Mouse (Mus musculus): Measurements from ENCODE around the gene Paqr4. TPM values are rescaled to one million over a fixed set of nuclear protein-coding genes. Genes with fewer than 3 reads are reported as not detected.
A peak's percentile ranks its signal among the peaks of the same experiment; 100 is the strongest.

The Paqr4 gene
- polyA plus RNA-seq, 1 experiment from 2014 or later: 49.6 TPM

DNA sequence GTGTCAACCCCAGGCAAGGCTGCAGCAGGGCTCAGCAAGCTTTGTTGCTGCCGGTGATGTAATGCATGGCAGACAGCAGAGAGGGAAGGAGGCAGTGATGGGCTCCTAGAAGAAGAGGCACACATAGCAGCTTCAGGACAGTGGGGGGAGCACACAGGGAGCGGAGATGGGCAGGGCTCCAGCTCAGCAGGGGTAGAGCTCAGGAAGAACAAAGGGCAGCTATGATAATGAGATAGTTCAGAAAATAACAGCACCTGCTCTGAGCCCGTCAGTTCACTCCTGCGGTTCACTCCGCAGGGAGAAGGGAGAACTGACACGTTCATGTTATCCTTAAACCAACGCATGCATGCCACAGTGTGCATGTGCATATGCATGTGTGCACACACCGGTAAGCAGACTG is 18.1 kb upstream of the Paqr4 start:
- 67% methylated on average over 8 of the region's 8 CpGs for WGBS
- no peaks in the 10 kb centered on the region for H3K4me1 ChIP-seq (ENCODE audit: control insufficient read depth, insufficient read depth, low read length)
- no peak overlapping the region for H3K4me3 ChIP-seq (ENCODE audit: low read depth, low read length)
- H3K4me2 ChIP-seq (ENCODE audit: low read depth, low read length): no peak overlapping the region
- no peaks in the 10 kb centered on the region for H3K9me3 ChIP-seq (ENCODE audit: control insufficient read depth, low read length)
- H3K36me3 ChIP-seq (ENCODE audit: control insufficient read depth, insufficient read depth, low read length): peaks cover 60% of the 10 kb centered on the region
- H3K27ac ChIP-seq (ENCODE audit: low read depth, low read length): no peak overlapping the region
- no peak overlapping the region for H3K9ac ChIP-seq (replicated peaks; ENCODE audit: low read depth, low read length)
- no peaks in the 10 kb centered on the region for H3K27me3 ChIP-seq (ENCODE audit: control insufficient read depth, insufficient read depth, low read length)
- no peak for ATAC-seq (ENCODE audit: low read depth)

DNA sequence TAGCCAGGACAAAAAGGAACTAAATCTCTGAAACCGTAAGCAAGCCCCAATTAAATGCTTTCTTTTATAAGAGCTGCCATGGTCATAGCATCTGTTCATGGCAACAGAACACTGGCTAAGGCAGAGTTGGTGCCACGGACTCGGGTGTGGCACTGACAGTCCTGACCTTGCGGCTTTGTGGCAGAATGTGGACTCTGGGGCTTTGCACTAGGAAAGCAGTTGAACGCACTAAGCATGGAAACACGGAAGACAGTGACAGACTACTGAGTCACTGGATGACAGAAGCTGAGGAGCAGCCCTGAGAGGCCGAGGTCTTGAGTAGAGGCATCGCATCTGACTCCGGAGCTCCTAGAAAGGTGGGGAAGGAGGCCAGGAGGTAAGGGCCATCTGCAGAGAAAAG is 16.9 kb upstream of the Paqr4 start:
- Histone ChIP-seq H3K27me3 (ENCODE audit: control insufficient read depth, insufficient read depth, low read length) (no peaks in the 10 kb centered on the region), H3K4me1 (ENCODE audit: control insufficient read depth, insufficient read depth, low read length) (no peaks in the 10 kb centered on the region), H3K9me3 (ENCODE audit: control insufficient read depth, low read length) (no peaks in the 10 kb centered on the region), H3K27ac (ENCODE audit: low read depth, low read length) (no peak overlapping the region), H3K4me2 (ENCODE audit: low read depth, low read length) (no peak overlapping the region), H3K36me3 (ENCODE audit: control insufficient read depth, insufficient read depth, low read length) (peaks cover 72% of the 10 kb centered on the region), H3K4me3 (ENCODE audit: low read depth, low read length) (no peak overlapping the region), H3K9ac (replicated peaks; ENCODE audit: low read depth, low read length) (no peak overlapping the region)
- ATAC-seq (ENCODE audit: low read depth): no peak
- 93% methylated on average over 9 of the region's 9 CpGs for whole genome bisulfite sequencing

DNA sequence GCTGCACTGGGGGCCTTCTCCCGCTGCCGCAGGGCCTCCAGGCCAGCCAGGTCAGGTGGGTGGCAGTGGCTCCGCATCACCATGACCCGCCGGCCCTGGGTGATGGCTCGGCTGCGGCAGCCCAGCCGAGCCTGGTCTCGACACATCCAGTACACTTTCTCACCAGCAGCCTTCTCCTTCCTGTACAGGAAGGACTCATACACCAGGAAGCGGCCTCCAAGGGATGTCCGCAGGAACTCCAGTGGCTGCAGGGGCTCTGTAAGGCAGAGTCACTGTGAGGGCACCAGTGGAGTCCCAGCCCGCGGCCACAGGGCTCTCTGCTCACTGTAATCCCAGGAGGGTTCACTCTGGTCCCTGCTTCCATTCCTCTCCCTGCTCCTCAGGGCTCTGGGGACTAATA is 15.0 kb upstream of the Paqr4 start:
- H3K9me3 ChIP-seq (ENCODE audit: control insufficient read depth, low read length): no peaks in the 10 kb centered on the region
- no peak overlapping the region for H3K4me2 ChIP-seq (ENCODE audit: low read depth, low read length)
- no peaks in the 10 kb centered on the region for H3K4me1 ChIP-seq (ENCODE audit: control insufficient read depth, insufficient read depth, low read length)
- H3K27ac ChIP-seq (ENCODE audit: low read depth, low read length): no peak overlapping the region
- H3K27me3 ChIP-seq (ENCODE audit: control insufficient read depth, insufficient read depth, low read length): no peaks in the 10 kb centered on the region
- H3K4me3 ChIP-seq (ENCODE audit: low read depth, low read length): no peak overlapping the region
- no peak for ATAC-seq (ENCODE audit: low read depth)
- H3K9ac ChIP-seq (replicated peaks; ENCODE audit: low read depth, low read length): no peak overlapping the region
- peaks cover 68% of the 10 kb centered on the region for H3K36me3 ChIP-seq (ENCODE audit: control insufficient read depth, insufficient read depth, low read length)
- 95% methylated on average over 13 of the region's 13 CpGs for WGBS

DNA sequence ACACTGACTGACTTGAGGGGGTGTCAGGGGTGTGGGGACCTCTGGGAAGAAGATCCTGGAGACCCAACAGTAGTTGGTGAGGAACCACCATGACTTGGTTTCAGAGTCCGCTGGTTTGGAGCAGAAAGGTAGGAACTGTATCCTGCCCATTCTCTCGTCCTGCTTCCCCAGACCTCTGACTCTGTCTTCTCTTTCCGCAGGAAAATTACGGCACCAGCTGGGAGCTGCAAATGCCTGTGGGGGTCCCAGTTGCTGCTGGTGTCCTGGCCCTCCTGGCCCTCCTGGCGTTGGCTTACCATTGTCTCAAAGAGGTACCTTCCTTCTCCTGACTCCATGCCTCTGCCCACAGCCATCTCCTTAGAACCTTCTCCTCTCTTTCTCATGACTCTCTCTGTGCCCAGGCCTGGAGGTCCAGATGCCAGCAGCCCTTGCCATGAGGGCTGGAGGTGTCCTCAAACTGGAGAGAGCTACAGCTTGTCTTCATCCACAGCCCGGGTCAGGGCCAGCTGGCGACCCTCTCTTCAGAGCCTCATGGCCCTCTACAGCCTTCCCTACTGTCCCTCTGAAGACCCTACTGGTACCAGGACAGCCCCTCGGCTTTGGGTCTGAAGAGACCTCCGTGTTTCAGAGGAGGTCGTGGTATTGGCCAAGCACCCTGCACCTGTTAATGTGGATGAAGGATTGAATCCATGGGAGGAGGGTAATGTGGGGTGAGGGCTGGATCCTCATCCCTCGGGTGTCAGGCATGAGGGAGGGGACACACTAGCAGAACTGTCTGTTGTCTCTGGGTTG is 8.9 kb upstream of the Paqr4 start:
- no peak for ATAC-seq (ENCODE audit: low read depth)
- Histone ChIP-seq H3K4me2 (ENCODE audit: low read depth, low read length) (no peak overlapping the region), H3K4me3 (ENCODE audit: low read depth, low read length) (no peak overlapping the region), H3K27me3 (ENCODE audit: control insufficient read depth, insufficient read depth, low read length) (peaks cover 6% of the 10 kb centered on the region), H3K9ac (replicated peaks; ENCODE audit: low read depth, low read length) (no peak overlapping the region), H3K36me3 (ENCODE audit: control insufficient read depth, insufficient read depth, low read length) (peaks cover 23% of the 10 kb centered on the region), H3K9me3 (ENCODE audit: control insufficient read depth, low read length) (no peaks in the 10 kb centered on the region), H3K27ac (ENCODE audit: low read depth, low read length) (no peak overlapping the region), H3K4me1 (ENCODE audit: control insufficient read depth, insufficient read depth, low read length) (peaks cover 13% of the 10 kb centered on the region; the same call in 1 of the 2 replicates)
- 80% methylated on average over 11 of the region's 11 CpGs for WGBS

DNA sequence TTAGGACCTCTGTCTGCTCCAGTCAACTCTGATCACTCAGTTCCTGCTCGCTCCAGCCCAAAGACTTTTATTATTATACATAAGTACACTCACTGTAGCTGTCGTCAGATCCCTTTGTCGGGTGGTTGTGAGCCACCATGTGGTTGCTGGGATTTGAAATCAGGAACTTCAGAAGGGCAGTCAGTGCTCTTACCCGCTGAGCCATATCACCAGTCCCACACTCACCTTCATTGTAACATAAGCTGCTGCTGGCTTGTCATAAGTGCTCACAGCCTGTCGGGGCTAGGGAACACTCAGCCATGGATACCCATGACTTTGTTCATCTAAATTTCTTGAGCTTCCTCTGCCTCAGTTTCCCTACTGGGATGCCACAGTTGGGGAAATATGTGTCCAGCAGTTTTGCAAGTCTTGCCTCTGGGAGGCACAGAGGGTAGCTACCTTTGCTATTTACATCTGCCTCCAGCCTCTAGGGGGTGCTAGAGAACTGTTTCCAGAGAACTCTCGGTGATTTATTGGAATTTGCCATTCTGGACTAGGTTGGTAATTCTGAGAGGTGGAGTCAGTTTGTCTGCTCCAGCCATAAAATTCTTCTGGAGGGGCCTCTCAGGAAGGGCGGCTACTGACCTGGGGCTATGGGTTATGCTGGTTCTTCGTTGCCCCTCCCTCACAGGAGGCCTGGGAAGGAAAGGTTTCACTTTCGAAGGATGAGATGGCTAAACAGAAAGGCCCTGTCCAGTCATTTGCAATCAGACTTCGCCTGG is 8.1 kb upstream of the Paqr4 start:
- 35% methylated on average over 10 of the region's 10 CpGs for WGBS
- H3K27ac ChIP-seq (ENCODE audit: low read depth, low read length): no peak overlapping the region
- H3K27me3 ChIP-seq (ENCODE audit: control insufficient read depth, insufficient read depth, low read length): peaks cover 10% of the 10 kb centered on the region
- no peak for ATAC-seq (ENCODE audit: low read depth)
- no peak overlapping the region for H3K4me2 ChIP-seq (ENCODE audit: low read depth, low read length)
- peaks cover 13% of the 10 kb centered on the region; the same call in 1 of the 2 replicates for H3K4me1 ChIP-seq (ENCODE audit: control insufficient read depth, insufficient read depth, low read length)
- no peak overlapping the region for H3K4me3 ChIP-seq (ENCODE audit: low read depth, low read length)
- peaks cover 18% of the 10 kb centered on the region for H3K36me3 ChIP-seq (ENCODE audit: control insufficient read depth, insufficient read depth, low read length)
- no peak overlapping the region for H3K9ac ChIP-seq (replicated peaks; ENCODE audit: low read depth, low read length)
- H3K9me3 ChIP-seq (ENCODE audit: control insufficient read depth, low read length): no peaks in the 10 kb centered on the region

DNA sequence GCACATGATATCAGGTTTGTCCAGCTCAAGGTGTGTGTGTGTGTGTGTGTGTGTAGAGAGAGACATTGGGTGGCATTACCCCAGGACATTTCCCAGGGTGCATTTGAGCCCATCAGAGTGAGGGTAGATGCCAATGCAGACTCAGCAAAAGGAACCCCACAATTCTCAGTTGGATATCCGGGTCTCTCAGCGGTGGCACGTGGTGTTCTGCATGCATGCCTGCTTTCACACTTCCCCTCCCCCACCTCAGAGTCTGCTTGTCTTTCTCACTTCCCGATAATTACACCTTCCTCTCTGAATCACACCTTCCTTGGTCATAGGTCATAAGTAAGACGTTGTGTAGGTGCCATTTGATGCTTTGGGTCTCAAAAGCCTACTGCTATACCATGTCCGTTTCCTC is 7.4 kb upstream of the Paqr4 start:
- 36% methylated on average over 6 of the region's 6 CpGs for WGBS
- Histone ChIP-seq H3K9ac (replicated peaks; ENCODE audit: low read depth, low read length) (no peak overlapping the region), H3K27me3 (ENCODE audit: control insufficient read depth, insufficient read depth, low read length) (peaks cover 18% of the 10 kb centered on the region), H3K27ac (ENCODE audit: low read depth, low read length) (no peak overlapping the region), H3K4me1 (ENCODE audit: control insufficient read depth, insufficient read depth, low read length) (peaks cover 13% of the 10 kb centered on the region; the same call in 1 of the 2 replicates), H3K4me2 (ENCODE audit: low read depth, low read length) (no peak overlapping the region), H3K4me3 (ENCODE audit: low read depth, low read length) (no peak overlapping the region), H3K9me3 (ENCODE audit: control insufficient read depth, low read length) (no peaks in the 10 kb centered on the region), H3K36me3 (ENCODE audit: control insufficient read depth, insufficient read depth, low read length) (peaks cover 10% of the 10 kb centered on the region)
- ATAC-seq (ENCODE audit: low read depth): no peak

DNA sequence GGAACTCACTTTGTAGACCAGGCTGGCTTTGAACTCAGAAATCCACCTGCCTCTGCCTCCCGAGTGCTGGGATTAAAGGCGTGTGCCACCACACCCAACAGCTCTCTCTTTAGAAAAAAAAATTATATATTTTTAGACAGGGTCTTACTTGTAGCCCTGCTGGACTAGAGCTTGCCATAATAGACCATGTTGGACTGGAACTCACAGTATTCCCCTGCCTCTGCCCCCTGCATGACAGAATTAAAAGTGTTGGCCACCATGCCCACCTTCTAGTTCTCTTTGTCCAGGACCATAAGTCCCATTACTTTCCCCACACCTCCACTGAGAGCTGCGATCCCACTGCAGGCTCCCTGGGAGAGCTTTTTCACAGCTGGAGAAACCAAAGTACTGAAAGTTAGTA is 6.8 kb upstream of the Paqr4 start:
- Histone ChIP-seq H3K4me1 (ENCODE audit: control insufficient read depth, insufficient read depth, low read length) (peaks cover 13% of the 10 kb centered on the region; the same call in 1 of the 2 replicates), H3K9me3 (ENCODE audit: control insufficient read depth, low read length) (no peaks in the 10 kb centered on the region), H3K9ac (replicated peaks; ENCODE audit: low read depth, low read length) (no peak overlapping the region), H3K4me2 (ENCODE audit: low read depth, low read length) (no peak overlapping the region), H3K27me3 (ENCODE audit: control insufficient read depth, insufficient read depth, low read length) (peaks cover 23% of the 10 kb centered on the region), H3K36me3 (ENCODE audit: control insufficient read depth, insufficient read depth, low read length) (peaks cover 4% of the 10 kb centered on the region; the same call in 1 of the 2 replicates), H3K4me3 (ENCODE audit: low read depth, low read length) (no peak overlapping the region), H3K27ac (ENCODE audit: low read depth, low read length) (no peak overlapping the region)
- no peak for ATAC-seq (ENCODE audit: low read depth)
- WGBS: 83% methylated on average over 3 of the region's 3 CpGs

DNA sequence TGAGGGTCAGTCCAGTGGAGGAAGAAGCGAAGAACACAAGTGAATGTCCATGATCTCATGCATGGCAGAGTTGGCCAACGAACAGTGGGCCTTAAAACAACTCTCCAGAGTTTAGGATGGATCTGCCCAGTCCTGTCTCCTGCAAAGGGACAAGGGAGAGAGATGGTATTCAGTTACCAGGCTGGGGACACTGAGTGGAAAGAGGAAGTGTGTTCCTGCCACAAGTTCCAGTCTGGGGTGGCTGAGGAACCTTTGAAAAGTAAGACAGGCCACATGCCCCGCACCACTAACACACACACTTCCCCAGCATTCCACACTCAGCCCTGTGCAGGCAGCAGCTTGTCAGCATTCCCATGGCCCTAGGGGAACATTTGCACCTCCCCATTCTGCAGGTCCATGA is 6.1 kb upstream of the Paqr4 start:
- WGBS: 79% methylated on average over 3 of the region's 3 CpGs
- Histone ChIP-seq H3K9me3 (ENCODE audit: control insufficient read depth, low read length) (no peaks in the 10 kb centered on the region), H3K4me2 (ENCODE audit: low read depth, low read length) (no peak overlapping the region), H3K4me3 (ENCODE audit: low read depth, low read length) (no peak overlapping the region), H3K4me1 (ENCODE audit: control insufficient read depth, insufficient read depth, low read length) (peaks cover 13% of the 10 kb centered on the region; the same call in 1 of the 2 replicates), H3K36me3 (ENCODE audit: control insufficient read depth, insufficient read depth, low read length) (no peaks in the 10 kb centered on the region; the same call in 1 of the 2 replicates), H3K9ac (replicated peaks; ENCODE audit: low read depth, low read length) (no peak overlapping the region), H3K27ac (ENCODE audit: low read depth, low read length) (no peak overlapping the region), H3K27me3 (ENCODE audit: control insufficient read depth, insufficient read depth, low read length) (peaks cover 30% of the 10 kb centered on the region)
- ATAC-seq (ENCODE audit: low read depth): no peak

DNA sequence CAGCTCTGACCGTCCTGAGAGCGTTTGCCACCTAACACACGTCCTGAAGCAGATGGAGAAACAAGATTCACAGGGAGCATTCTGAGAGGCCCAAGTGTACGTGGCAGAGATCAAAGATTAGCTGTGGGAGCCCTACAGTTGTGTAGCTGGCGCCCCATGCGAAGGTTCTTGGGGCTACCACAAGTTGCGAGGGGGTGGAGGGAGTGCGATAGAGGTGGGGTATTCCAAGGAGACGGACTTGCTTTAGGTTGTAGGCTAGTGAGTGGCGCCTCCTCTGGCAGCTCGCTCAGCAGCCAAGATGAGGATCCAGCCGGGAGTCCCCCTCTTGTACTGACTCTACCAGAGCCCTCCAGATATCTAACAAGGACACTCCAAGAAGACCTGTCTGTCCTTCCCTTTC is 5.6 kb upstream of the Paqr4 start:
- peaks cover 13% of the 10 kb centered on the region; the same call in 1 of the 2 replicates for H3K4me1 ChIP-seq (ENCODE audit: control insufficient read depth, insufficient read depth, low read length)
- WGBS: under 1% methylated on average over 12 of the region's 12 CpGs
- no peaks in the 10 kb centered on the region; the same call in 1 of the 2 replicates for H3K36me3 ChIP-seq (ENCODE audit: control insufficient read depth, insufficient read depth, low read length)
- H3K9ac ChIP-seq (replicated peaks; ENCODE audit: low read depth, low read length): no peak overlapping the region
- H3K27me3 ChIP-seq (ENCODE audit: control insufficient read depth, insufficient read depth, low read length): peaks cover 33% of the 10 kb centered on the region
- peak overlapping the region; percentile 74 for H3K4me2 ChIP-seq (ENCODE audit: low read depth, low read length)
- H3K4me3 ChIP-seq (ENCODE audit: low read depth, low read length): peak overlapping the region; percentile 31; the same call in 1 of the 2 replicates
- no peaks in the 10 kb centered on the region for H3K9me3 ChIP-seq (ENCODE audit: control insufficient read depth, low read length)
- no peak overlapping the region for H3K27ac ChIP-seq (ENCODE audit: low read depth, low read length)
- ATAC-seq (ENCODE audit: low read depth): no peak
